Mouse (Mus musculus): ENCODE data around the gene Epha10.
A peak's percentile ranks its signal among the peaks of the same experiment; 100 is the strongest.

Gene Epha10

DNA sequence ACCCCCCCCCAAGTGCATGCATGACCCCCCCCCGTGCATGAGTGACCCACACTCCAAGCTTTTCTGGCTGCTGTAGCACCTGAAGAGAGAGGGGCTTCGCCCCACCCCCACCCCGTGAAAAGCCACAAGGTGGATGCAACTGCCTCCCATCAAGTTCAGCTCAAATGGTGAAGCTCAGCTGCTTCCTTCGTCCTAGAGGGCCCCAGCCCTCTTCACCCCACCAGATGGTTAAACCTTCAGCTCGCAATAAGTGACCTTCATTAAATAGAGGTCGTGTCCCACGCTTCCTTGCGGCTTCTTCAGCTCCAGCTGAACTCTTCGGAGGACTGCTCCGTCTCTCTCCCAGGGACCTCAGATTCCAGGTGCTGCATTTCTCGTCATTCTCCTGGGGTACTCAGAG lies at the start of gene Epha10:
Epha10 (plus strand) TSS at position 301 of the 400 bp plus-strand sequence.
- DNase-seq (ENCODE audit: low spot score): no peak

GRCm38 (mm10) chr4:124832796-124833195 lies 47.9 kb upstream of the Epha10 start:
- no peak for DNase-seq (ENCODE audit: low spot score)

- no peak for DNase-seq (ENCODE audit: low spot score)
Observed at GRCm38 (mm10) chr4:124838035-124838700, 42.5 kb upstream of the Epha10 start.

GRCm38 (mm10) chr4:124840998-124841397 lies 39.7 kb upstream of the Epha10 start:
- DNase-seq (ENCODE audit: low spot score): no peak

DNA sequence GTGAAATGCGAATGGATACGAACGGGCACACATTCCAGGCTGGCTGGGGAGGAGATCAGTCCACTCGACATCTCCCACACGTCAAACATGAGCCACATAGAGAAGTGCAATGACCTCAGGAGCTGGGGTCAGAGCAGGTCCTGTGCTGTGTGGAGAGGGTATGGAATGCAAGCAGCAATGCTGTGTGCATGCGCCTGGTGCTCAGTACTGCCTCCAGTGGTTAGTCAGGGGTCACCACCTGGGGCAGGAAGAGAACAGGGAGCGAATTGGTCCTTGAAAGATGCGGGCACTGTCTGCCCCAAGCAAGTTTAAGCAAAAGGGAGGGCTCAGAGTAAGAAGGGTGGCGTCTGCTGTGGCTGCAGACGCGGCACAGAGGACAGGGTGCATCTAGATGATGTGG lies 37.2 kb upstream of the Epha10 start:
- no peak for DNase-seq (ENCODE audit: low spot score)

GRCm38 (mm10) chr4:124847573-124847972 lies 33.1 kb upstream of the Epha10 start:
- peak; percentile 40 for DNase-seq (ENCODE audit: low spot score)

DNA sequence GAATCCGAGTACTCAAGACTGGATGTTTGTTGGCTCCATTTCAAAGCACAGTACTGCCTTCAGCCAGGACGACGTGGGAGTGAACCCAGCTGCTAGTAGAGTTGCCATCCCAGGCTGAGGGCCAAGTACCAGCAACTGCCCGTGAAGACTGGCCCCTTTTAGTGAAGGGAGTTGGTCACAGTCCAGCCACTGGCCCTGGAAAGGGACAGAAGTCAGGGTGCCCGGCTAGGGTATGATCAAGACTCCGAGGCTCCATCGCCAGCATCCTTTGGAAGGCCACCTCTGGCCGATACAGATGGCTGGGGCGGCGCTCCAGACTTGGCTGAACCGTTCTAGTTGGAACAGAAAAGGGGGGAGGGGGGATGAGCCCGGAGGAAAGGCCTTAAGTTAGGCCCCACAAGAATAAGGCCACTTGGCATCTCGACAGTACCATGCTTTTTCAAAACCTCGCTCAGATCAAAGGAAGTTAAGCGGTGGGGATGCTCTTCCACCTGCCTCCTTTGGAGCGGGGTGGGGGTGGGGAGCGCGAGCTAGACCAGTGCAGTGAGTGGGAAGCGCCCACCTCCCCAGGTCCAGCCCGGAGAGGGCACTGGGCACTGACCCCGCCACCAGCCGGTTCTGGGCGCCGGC lies 31.0 kb upstream of the Epha10 start:
- DNase-seq (ENCODE audit: low spot score): no peak

DNA sequence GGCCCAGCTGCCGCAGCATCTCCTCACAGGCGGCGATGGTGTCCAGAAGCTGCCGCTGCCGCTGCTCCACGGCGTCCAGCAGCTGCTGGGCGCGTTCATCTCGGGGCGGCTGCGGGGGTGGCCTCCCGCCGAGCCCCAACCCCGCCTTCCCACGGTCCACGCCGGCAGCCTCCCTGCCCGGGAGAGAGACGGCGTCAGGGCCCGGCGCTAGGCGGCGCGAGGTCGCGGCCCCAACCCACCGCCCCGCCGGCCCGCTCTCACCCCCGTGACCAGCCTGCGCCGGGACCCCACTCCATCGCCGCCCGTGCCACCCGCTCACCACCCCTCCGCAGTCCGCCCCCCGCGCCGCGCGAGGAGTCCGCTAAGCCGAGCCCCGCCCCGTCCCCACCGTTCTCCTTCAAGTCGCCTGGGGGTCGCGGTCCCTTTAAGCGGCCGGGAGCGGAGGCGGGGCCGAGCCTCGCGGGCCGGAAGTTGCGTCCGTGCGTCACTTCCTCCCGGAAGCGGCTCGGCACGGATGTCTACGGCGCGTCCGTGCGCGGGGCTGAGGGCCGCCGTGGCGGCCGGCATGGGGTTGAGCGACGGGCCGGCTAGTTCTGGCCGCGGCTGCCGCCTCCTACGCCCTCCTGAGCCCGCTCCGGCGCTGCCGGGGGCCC lies 30.3 kb upstream of the Epha10 start, which contains the start of gene Yrdc:
Yrdc (plus strand) TSS at position 419 of the 653 bp plus-strand sequence.
- peak; percentile 77 for DNase-seq (ENCODE audit: low spot score)

DNA sequence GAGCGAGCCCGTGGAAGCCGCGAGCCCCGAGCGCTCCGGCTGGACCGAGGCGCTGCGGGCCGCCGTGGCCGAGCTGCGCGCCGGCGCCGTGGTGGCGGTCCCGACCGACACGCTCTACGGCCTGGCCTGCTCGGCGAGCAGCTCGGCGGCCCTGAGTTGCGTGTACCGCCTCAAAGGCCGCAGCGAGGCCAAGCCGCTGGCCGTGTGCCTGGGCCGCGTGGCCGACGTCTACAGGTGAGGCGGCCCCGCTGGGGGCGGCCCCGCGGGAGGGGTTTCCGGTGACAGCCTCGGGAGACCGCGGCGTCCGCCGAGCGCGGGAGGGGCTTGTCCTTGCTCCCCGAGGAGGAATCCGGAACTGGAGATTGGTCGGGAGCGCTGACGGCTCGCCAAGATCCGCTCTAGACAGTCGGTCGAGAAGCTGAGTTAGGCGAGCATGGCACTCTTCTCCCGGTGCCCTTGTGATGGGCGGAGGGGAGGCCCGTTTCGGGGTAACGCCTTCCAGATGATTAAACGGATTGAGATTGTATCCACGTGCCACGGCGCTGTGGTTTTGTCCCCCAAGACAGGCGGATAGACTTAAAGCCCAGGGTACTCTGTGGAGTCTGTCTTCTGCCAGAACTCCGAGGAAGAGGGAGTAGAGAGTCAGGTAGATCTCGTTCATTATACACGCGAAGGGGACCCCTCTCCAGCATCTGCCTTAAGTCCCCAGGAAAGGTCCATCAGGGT lies 29.6 kb upstream of the Epha10 start, which contains the start of gene 1110065P20Rik:
1110065P20Rik (minus strand) TSS at position 264 of the 726 bp plus-strand sequence.
- peak; percentile 32 for DNase-seq (ENCODE audit: low spot score)

DNA sequence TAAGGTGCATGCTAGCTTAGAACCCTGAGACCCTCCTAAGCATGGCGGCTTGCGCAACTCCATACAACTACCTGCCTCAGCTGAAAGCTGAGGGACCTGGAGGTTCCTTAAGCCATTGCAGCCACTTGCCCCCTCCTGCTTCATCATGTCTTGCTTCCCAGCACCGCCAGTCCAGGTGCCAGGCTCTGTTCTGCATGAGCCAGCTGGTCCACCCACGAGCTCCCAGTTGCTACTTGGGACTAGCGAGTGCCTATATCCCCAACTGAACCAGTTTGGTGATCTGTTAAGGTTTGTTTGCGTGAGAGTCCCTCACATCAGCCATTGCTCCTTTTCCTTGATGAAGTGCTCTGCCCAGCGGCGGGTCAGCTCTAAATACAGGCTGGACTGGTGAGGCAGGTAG lies 24.4 kb upstream of the Epha10 start:
- no peak for DNase-seq (ENCODE audit: low spot score)

- no peak for DNase-seq (ENCODE audit: low spot score)
Observed at GRCm38 (mm10) chr4:124858370-124858769, 22.3 kb upstream of the Epha10 start.

- DNase-seq (ENCODE audit: low spot score): no peak
Observed at GRCm38 (mm10) chr4:124860446-124860845, 20.3 kb upstream of the Epha10 start.

DNA sequence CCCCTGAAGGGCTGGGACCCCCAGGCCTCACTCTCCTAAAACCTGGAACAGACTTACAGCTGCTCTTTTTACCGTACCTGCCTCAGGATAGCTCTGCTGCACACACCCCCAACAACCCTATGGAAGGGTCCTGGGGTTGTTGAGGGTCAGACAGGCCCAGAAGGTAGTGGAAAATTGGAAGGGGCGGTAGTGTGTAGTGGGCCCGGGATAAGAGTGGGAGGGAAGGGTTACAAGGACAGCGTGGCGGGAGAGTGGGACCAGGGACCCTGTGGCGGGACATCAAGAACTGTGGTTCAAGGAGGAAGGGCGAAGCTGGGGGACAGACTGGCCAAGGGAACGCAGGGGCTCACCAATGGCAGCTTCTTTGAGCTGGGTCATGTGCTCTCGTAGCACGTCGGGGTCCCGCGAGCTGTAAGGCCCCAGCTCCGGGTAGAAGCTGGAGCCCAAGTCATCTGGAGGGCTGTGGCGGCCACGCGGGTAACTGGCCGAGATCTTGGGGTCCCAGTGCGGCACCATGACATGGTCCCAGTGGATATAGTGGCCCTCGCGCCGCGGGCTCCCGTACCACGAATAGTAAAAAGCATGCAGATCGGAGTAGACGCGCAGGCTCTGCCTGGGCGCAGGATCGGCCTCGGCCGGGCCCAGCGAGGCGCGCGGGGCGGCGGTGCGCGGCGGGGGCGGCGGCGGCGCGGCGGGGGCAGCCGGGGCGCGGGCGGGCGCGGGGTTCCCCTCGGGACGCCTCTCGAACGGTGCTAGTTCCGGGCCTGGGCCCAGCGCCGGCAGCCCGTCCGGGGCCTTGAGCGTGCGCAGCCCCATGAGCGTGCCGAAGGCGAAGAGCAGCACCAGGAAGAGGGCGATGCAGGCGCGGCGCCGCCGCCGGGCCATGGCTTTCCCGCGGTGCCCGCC lies 19.2 kb upstream of the Epha10 start, which contains the start of gene Maneal:
Maneal (minus strand) TSS at position 889 of the 906 bp plus-strand sequence.
- no peak for DNase-seq (ENCODE audit: low spot score)

- DNase-seq (ENCODE audit: low spot score): no peak
Observed at GRCm38 (mm10) chr4:124872719-124873118, 8.0 kb upstream of the Epha10 start.

- no peak for DNase-seq (ENCODE audit: low spot score)
Observed at GRCm38 (mm10) chr4:124881341-124881908, 726 bp downstream of the Epha10 start.

DNA sequence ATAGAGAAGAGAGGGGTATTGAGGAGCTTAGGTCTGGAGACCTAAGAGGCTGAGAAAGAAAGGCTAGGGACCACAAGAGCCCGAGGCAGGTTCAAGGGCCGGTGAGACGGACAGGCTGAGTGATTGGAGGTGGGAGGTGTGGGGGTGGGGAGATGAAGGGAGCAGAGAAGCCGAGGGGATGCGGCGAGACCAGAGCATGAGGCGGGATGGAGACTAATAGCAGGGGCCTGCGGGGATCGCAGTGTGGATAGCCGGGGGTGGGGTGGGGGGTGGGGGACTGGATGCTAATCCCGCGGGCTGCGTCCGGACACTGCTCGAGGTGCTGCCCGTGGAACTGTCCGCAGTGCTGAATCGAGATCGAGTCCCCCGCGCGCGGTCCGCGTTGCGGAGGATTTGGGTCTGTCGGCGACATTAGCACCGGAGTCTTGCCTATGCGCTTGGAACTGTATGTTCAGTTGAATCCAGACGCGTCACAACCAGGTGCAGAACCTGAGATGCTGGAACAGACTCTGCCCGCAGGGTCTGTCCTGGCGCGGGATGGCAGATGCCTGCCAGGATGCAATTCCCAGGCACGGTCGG lies 1.5 kb downstream of the Epha10 start:
- no peak for DNase-seq (ENCODE audit: low spot score)

- DNase-seq (ENCODE audit: low spot score): no peak
Observed at GRCm38 (mm10) chr4:124888702-124889101, 8.0 kb downstream of the Epha10 start.

GRCm38 (mm10) chr4:124889935-124890334 lies 9.2 kb downstream of the Epha10 start:
- no peak for DNase-seq (ENCODE audit: low spot score)

DNA sequence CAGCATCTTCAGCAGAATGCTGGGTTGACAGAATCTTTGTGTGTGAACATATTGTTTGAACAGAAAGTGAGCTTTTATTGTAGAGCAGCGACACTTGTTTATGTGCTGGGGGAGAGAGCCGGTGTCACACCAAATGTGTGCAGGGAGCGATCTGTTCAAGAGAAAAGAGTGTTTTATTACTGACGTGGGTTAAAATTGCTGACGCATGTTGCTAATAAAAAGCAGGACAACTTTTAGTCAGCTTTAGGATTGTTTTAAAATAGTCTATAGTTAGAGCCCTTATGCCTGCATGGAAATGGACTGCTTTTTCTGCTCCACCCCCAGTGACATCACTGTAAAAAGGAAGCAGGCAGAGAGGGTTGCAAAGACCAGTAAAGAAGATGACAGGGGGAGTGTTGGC lies 10.1 kb downstream of the Epha10 start:
- DNase-seq (ENCODE audit: low spot score): no peak

- no peak for DNase-seq (ENCODE audit: low spot score)
Observed at GRCm38 (mm10) chr4:124893769-124894168, 13.1 kb downstream of the Epha10 start.
